Mouse (Mus musculus) heart, adult 2 months (tissue): ENCODE results near the gene Tenm4.

Experiments
- CTCF ChIP-seq: fragments of 200-600 bp; IDR thresholded peaks from 2 replicates; pipeline ENCODE4 v1.8.1; 2022; ENCODE audit warnings: antibody characterized with exemption, mild to moderate bottlenecking, moderate library complexity
- EP300 ChIP-seq: fragments of 200-500 bp; IDR thresholded peaks from 2 replicates; pipeline ENCODE4 v1.6.1; 2011; ENCODE audit warnings: low read depth, low read length, control low read depth; ENCODE audit not compliant: insufficient read depth
- POLR2A ChIP-seq: fragments of 200-500 bp; IDR thresholded peaks from 2 replicates; pipeline ENCODE4 v1.6.1; 2011; ENCODE audit warnings: mild to moderate bottlenecking, low read depth, low read length, control low read depth; ENCODE audit not compliant: insufficient read depth

DNA sequence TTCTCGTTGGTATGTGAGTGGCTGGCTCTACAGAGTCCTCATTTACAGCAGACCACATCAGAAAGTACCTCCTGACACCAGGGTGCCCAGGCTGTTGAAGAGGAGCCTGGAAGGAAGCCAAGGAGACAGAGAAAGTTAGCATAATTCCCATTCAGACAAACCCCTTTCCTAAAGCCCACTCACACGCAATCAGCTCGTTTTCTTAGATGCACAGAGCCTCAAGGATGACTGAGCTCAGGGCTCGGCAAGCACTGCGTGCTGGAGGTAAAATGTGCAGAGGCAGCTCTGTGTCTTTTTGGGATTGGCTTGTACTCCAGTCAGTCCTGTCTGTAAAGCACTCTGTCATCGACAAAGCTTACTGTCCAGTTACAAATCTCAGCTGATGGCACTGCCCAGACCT is 480.0 kb downstream of the Tenm4 start:
- TF ChIP-seq CTCF (no peak), EP300 (no peak), POLR2A (no peak)
